Mouse (Mus musculus): ENCODE data around the gene Selenoh. TPM values are rescaled to one million over a fixed set of nuclear protein-coding genes. Genes with fewer than 3 reads are reported as not detected.
"Not testable (repeated sequence)": the region's sequence is repeated elsewhere in the genome, so short reads cannot be mapped to it uniquely, and the experiment has no call there.

The Selenoh gene
- total RNA-seq (2021), result 10 to 100 TPM; 26.7 to 28.3 TPM

- peak; percentile 80 to 81 for DNase-seq
These were observed at the start of gene Selenoh for GRCm38 (mm10) chr2:84670569-84670933. Selenoh (minus strand) TSS chr2:84670770.

- DNase-seq, result no peak
These were observed 46.8 kb upstream of the Selenoh start for GRCm38 (mm10) chr2:84717357-84717756.

- no peak for DNase-seq
These were observed 46.1 kb upstream of the Selenoh start for GRCm38 (mm10) chr2:84716423-84717355.

GRCm38 (mm10) chr2:84715562-84716361 is 45.2 kb upstream of the Selenoh start:
- peak; percentile 69 to 73 for DNase-seq

DNA sequence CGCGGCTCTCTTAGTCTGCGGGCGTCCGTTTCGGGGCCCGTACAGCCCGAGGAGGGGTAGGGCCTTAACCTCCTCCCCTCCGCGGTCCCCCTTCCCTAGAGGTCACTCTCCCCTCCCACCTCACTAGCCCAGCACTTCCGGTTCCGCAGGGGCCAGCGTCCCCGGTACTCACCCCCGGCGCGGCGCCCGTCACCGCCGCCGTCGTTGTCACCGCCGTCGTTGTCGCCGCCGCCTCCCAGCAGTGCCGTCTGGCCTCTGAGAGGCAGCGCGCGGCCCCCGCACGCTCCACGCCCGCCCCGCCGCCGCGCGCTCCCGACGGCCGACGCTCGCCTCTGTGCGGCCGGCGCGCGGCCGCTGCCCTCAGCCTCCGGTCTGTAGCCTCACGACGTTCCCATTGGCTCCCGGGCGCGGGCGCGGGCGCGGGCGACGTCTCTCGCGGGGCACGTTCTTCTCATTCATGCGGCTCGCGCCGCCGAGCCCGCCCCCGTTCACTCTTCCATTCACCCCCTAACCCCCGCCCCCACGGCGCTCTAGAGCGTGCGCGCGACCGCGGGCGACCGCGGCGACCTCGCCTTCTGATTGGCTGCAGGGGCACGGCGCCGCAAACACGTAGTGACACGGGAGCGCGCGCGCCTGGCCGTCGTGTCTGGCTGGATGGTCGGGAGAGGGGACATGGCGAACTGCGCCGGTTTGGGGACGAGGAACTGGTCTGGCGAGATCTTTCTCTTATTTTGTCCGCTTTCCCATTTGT is 44.4 kb upstream of the Selenoh start, which contains the start of gene Zdhhc5:
TSS of gene Zdhhc5 (minus strand) at position 370 of the 751 bp plus-strand sequence.
- peak; percentile 97 for DNase-seq

GRCm38 (mm10) chr2:84714422-84714810 is 43.8 kb upstream of the Selenoh start:
- DNase-seq, result no peak

GRCm38 (mm10) chr2:84711898-84712297 is 41.3 kb upstream of the Selenoh start:
- DNase-seq, result no peak

DNA sequence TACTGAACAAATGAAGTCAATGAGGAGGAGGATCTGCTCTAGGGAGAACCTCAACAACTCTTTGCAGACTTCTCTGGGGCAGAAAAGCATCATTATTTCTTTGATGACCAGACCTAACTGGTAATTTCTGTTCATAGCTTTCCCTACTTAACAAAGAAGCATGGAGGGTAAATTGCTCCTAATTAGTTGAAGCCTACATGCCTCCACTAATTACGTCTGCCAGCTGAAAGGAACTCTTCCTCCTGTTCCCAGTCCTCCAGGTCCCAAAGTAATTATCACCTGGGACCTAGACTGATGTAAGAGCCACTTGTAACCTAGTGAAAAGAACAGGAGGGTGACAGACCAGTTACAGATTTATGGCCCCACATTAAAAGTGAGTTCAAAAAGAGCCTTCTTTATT is 37.0 kb upstream of the Selenoh start:
- no peak for DNase-seq

DNA sequence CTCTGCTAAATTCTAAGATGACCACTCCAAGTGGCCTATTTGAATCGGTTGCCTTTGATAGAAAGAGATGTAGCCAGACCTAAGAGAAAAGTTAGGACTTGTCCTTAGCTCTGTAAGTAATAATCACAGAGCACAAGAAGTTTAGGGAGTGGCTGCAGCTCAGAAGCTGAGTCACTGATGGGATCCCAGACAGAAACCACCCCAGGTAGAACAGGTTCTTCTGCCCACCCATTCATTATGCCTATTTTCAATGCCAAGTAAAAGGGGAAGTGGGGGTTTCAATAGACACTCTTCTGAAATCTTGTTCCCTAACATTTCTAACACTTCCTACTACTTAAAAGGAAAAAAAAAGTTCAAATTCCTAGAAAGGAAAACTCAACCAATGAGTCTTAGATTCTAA is 34.7 kb upstream of the Selenoh start:
- DNase-seq, result no peak

- DNase-seq, result no peak
These were observed 33.8 kb upstream of the Selenoh start for GRCm38 (mm10) chr2:84704329-84704728.

- no peak for DNase-seq
These were observed 32.9 kb upstream of the Selenoh start for GRCm38 (mm10) chr2:84703497-84703896.

DNA sequence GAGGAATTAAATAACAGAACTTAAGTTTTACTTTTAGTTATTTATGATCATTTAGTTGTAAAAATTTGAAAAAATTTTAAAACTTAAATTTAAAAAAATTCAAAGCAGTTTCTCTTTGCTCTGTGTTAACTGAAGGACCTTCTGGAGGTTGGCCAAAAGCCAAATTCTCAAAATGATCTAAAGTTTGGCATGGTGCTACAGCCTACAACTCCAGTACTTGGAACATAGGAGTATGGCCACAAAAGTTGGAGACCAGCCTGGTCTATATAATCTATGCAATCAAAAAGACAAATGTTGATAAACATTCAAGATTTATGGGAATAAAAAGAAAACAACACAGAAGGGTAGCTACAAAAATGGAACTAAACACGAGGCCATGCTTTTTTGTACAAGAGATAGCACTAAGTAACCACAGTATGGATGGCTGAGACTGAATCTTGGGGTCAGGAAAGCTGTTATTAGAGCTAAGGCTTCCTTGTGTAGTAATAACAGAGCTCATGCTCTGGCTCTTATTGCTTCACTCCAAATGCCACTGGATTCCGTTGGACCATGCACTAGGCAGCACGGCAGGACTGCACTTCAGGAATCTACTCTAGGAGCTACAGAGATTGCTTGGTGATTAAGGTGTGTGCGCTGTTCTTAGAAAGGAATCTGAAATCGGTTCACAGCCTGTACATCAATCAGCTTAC is 24.6 kb upstream of the Selenoh start:
- DNase-seq, result no peak

GRCm38 (mm10) chr2:84690050-84690449 is 19.5 kb upstream of the Selenoh start:
- DNase-seq, result no peak

GRCm38 (mm10) chr2:84688080-84688844 is 17.7 kb upstream of the Selenoh start:
- DNase-seq, result no peak

- DNase-seq, result no peak
These were observed 12.1 kb upstream of the Selenoh start for GRCm38 (mm10) chr2:84682605-84683183.

DNA sequence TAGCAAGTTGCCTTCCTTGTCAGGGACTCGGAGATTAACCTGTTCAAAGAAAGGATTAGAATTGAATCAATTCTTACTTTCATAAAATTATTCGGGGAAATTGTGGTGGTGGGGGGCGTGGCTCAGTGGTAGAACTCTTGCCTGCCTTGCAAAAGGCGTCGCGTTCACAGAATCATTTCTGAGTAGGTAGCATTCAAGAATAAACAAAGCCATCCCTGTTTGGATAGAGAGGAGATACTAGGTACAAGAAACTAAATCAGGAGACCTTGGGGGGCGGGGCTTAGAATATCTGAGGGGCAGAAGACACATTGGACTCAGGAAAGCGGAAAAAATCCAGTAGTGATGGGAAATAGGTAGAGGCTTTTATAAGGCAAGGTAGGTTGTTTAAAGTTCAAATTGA is 8.4 kb upstream of the Selenoh start, which contains the start of gene Tmx2:
TSS of gene Tmx2 (minus strand) at position 125 of the 400 bp plus-strand sequence.
- no peak for DNase-seq

DNA sequence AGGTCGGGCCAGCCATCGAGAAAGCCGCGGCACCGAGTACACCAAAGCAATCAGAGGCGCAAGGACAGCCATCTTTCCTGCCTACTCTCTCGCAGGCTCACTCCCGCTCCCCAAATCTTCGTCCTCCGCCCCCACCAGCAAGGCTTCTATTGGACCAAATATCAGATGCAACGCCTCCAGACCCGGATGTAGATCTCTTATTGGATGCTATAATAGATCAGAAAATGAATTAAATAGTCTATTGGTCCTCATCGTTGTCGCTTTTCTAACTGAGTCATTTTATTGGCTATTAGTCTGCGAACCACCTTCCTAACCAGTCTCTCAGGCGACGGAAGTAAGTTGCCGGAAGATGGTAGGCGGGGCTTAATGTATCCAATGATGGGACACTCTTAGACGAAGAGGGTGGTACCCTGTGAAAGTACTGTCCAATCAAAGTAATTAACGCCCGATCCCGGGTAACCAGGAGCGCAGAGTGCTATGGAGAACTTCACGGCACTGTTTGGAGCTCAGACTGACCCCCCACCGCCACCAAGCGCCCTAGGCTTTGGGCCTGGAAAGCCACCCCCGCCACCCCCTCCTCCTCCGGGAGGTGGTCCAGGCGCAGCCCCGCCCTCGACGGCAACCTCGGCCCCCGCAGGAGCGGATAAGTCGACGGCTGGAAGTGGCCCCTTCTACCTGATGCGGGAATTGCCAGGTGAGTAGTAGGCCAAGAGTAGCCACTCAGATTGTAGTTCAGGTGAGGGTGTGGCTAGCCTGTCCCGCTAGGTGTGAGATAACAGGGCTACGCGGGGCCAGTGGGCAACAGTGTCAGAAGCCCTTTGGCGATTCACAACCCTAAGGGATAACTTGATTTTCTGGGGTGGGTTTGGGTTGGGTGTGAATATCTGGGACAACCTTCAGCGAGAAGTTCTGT is 7.7 kb upstream of the Selenoh start, which contains the start of the genes Gm28635 and Med19:
TSS of gene Gm28635 (minus strand) at position 74 of the 913 bp plus-strand sequence.
TSS of gene Med19 (plus strand) at position 435 of the 913 bp plus-strand sequence.
- peak; percentile 91 to 92 for DNase-seq

DNA sequence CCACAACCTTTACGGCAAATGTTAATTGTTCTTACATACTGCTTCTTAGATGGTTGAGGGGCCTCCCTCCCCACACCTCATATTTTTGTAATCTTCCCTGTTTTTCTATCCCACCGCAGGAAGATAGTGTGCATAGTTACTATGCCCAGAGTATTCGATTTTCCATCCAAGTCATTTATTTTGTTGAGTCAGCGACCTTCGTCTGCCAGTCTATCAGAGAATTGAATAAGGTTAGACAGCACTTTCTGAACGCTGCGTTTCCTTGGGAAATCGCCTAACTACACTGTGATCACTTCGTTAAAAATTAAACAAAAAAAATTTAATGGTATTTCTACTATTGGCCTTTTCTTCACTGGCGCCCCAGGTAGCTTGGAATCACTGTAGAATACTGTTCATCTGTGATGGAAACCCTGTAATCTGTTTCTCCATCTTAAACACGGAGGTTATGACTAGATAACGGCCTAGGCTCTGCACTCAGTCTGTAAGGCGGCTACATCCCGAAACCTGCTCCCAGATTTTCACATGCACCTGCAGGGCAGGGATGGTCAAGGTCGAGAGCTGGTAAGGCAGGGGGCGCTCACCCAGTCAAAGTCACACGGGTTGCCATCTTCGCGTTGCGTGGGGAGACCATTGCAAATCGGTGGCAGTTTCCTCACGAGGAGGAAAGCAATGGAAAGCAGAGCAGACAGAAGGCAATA is 6.8 kb upstream of the Selenoh start:
- no peak for DNase-seq

- not testable (repeated sequence) for DNase-seq
These were observed 965 bp upstream of the Selenoh start for GRCm38 (mm10) chr2:84671535-84671934.
